Mouse (Mus musculus) heart, postnatal 0 days (tissue): ENCODE measurements around the gene Golt1b. TPM values are rescaled to one million over a fixed set of nuclear protein-coding genes. Genes with fewer than 3 reads are reported as not detected.

Experiments used
- ATAC-seq: fragments of 200-750 bp; cut with Nextera tagmentation; 2 replicates; pipeline ENCODE4 v1.8.0; 2017; ENCODE audit warnings: low read depth, moderate number of reproducible peaks, moderate library complexity; ENCODE audit not compliant: insufficient read depth
- DNase-seq: peaks from one replicate; pipeline ENCODE4 v3.0.0-alpha.2; 2016; ENCODE audit warnings: low spot score
- H3K27ac ChIP-seq: fragments of 300-500 bp; sonication (generic); 2 replicates; pipeline ENCODE4 v1.5.1; 2014; ENCODE audit warnings: low read depth, mild to moderate bottlenecking
- H3K27me3 ChIP-seq: fragments of 300-500 bp; sonication (generic); 2 replicates; pipeline ENCODE4 v1.6.1; 2014; ENCODE audit warnings: low read length, mixed read lengths; ENCODE audit not compliant: control insufficient read depth, insufficient read depth
- H3K36me3 ChIP-seq: fragments of 300-500 bp; sonication (generic); replicated peaks from 2 replicates; pipeline ENCODE4 v1.6.1; 2014; ENCODE audit warnings: low read length, mixed read lengths; ENCODE audit not compliant: control insufficient read depth, insufficient read depth
- H3K4me1 ChIP-seq: fragments of 300-500 bp; sonication (generic); 2 replicates; pipeline ENCODE4 v1.6.1; 2014; ENCODE audit warnings: antibody characterized with exemption; ENCODE audit not compliant: control insufficient read depth, insufficient read depth
- H3K4me2 ChIP-seq: fragments of 300-500 bp; sonication (generic); 2 replicates; pipeline ENCODE4 v1.6.1; 2014; ENCODE audit warnings: low read depth, mild to moderate bottlenecking, low read length, moderate library complexity
- H3K4me3 ChIP-seq: fragments of 300-500 bp; sonication (generic); 2 replicates; pipeline ENCODE4 v1.5.1; 2014; ENCODE audit warnings: low read depth, low read length
- H3K9ac ChIP-seq: fragments of 300-500 bp; sonication (generic); replicated peaks from 2 replicates; pipeline ENCODE4 v1.6.1; 2014; ENCODE audit warnings: low read depth, low read length, mixed read lengths
- H3K9me3 ChIP-seq: fragments of 300-500 bp; sonication (generic); replicated peaks from 2 replicates; pipeline ENCODE4 v1.6.1; 2016; ENCODE audit warnings: low read length; ENCODE audit not compliant: control insufficient read depth
- CTCF ChIP-seq: IDR thresholded peaks from 2 replicates; pipeline ENCODE4 v1.5.1; 2016; ENCODE audit warnings: antibody characterized with exemption, control low read depth, low read depth
- EP300 ChIP-seq: IDR thresholded peaks from 2 replicates; pipeline ENCODE4 v1.6.1; 2016; ENCODE audit warnings: antibody characterized with exemption, low read depth
- WGBS: fragments of 180-500 bp; shearing (Covaris S2); extraction: QIAGEN DNeasy Blood & Tissue Kit; methylation state at CpG from one replicate; pipeline ENCODE4 v1.1.7; 2014; 5-methylcytosine and 5-hydroxymethylcytosine counted together
- polyA plus RNA-seq: library from polyadenylated mRNA; unstranded; fragments of >200 nt; fragmentation: Nextera tagmentation; extraction: Ambion mirVana; gene quantifications from 2 replicates; pipeline ENCODE4 v1.2.1, GENCODE M21; 2015
- total RNA-seq: library from RNA; depleted of rRNA; stranded (reverse); fragments of >200 nt; gene quantifications from 2 replicates; pipeline ENCODE4 v1.2.3, GENCODE M21; 2014; ENCODE audit warnings: low replicate concordance

Gene Golt1b
- total and polyA plus RNA-seq, 2 experiments from 2014 or later, result 23.2 to 37.9 TPM

GRCm38 (mm10) chr6:142377081-142377480 is 9.9 kb upstream of the Golt1b start:
- H3K27ac ChIP-seq, result no peak overlapping the region
- no peak for TF ChIP-seq EP300
- no peak for TF ChIP-seq CTCF
- ATAC-seq (no peak), DNase-seq (no peak)
- H3K9me3 ChIP-seq, result no peaks in the 10 kb centered on the region
- no peaks in the 10 kb centered on the region for H3K4me1 ChIP-seq
- peaks cover 40% of the 10 kb centered on the region for H3K36me3 ChIP-seq
- no peak overlapping the region for H3K4me3 ChIP-seq
- no peaks in the 10 kb centered on the region for H3K27me3 ChIP-seq
- H3K9ac ChIP-seq, result no peak overlapping the region
- H3K4me2 ChIP-seq, result no peak overlapping the region
- 53% methylated on average over 1 of the region's 1 CpGs for WGBS

GRCm38 (mm10) chr6:142378576-142379330 is 8.3 kb upstream of the Golt1b start:
- no peak overlapping the region for H3K4me3 ChIP-seq
- TF ChIP-seq CTCF, result no peak
- no peak for TF ChIP-seq EP300
- H3K4me1 ChIP-seq, result no peaks in the 10 kb centered on the region
- H3K9me3 ChIP-seq, result no peaks in the 10 kb centered on the region
- DNase-seq (no peak), ATAC-seq (no peak)
- H3K9ac ChIP-seq, result no peak overlapping the region
- no peaks in the 10 kb centered on the region for H3K27me3 ChIP-seq
- 69% methylated on average over 8 of the region's 8 CpGs for WGBS
- H3K27ac ChIP-seq, result no peak overlapping the region
- no peak overlapping the region for H3K4me2 ChIP-seq
- peaks cover 31% of the 10 kb centered on the region for H3K36me3 ChIP-seq

GRCm38 (mm10) chr6:142379961-142380360 is 7.1 kb upstream of the Golt1b start:
- H3K27me3 ChIP-seq, result no peaks in the 10 kb centered on the region
- H3K4me1 ChIP-seq, result no peaks in the 10 kb centered on the region
- no peak overlapping the region for H3K4me3 ChIP-seq
- ATAC-seq, result no peak
- no peaks in the 10 kb centered on the region for H3K9me3 ChIP-seq
- H3K4me2 ChIP-seq, result no peak overlapping the region
- H3K9ac ChIP-seq, result no peak overlapping the region
- no peak for TF ChIP-seq CTCF
- no peak for TF ChIP-seq EP300
- 86% methylated on average over 6 of the region's 6 CpGs for WGBS
- no peak overlapping the region for H3K27ac ChIP-seq
- DNase-seq, result no peak
- peaks cover 21% of the 10 kb centered on the region for H3K36me3 ChIP-seq

- Histone ChIP-seq H3K9ac (no peak overlapping the region), H3K27ac (no peak overlapping the region), H3K27me3 (no peaks in the 10 kb centered on the region), H3K4me1 (no peaks in the 10 kb centered on the region; the same call in 1 of the 2 replicates), H3K4me2 (no peak overlapping the region), H3K4me3 (no peak overlapping the region), H3K9me3 (no peaks in the 10 kb centered on the region), H3K36me3 (peaks cover 7% of the 10 kb centered on the region)
- TF ChIP-seq EP300 (no peak), CTCF (no peak)
- ATAC-seq (no peak), DNase-seq (no peak)
- WGBS, result 86% methylated on average over 7 of the region's 7 CpGs
Observed at GRCm38 (mm10) chr6:142381615-142382014, 5.4 kb upstream of the Golt1b start.

- Histone ChIP-seq H3K36me3 (no peaks in the 10 kb centered on the region), H3K9me3 (no peaks in the 10 kb centered on the region), H3K4me1 (peaks cover 5% of the 10 kb centered on the region; the same call in 1 of the 2 replicates), H3K4me2 (no peak overlapping the region), H3K4me3 (no peak overlapping the region), H3K27me3 (no peaks in the 10 kb centered on the region), H3K27ac (no peak overlapping the region), H3K9ac (no peak overlapping the region)
- TF ChIP-seq CTCF (no peak), EP300 (no peak)
- 89% methylated on average over 9 of the region's 9 CpGs for WGBS
- DNase-seq (no peak), ATAC-seq (no peak)
Observed at GRCm38 (mm10) chr6:142384521-142384920, 2.5 kb upstream of the Golt1b start.
